Mouse (Mus musculus): ENCODE results near the gene Rfx3. TPM values are rescaled to one million over a fixed set of nuclear protein-coding genes. Genes with fewer than 3 reads are reported as not detected.

Rfx3 gene
- polyA plus RNA-seq, 1 experiment from 2014 or later = 17.7 TPM

- H3K27ac ChIP-seq = no peak overlapping the region
- no peaks in the 10 kb centered on the region for H3K9me3 ChIP-seq (replicated peaks)
- H3K4me3 ChIP-seq = no peak overlapping the region
- peaks cover 32% of the 10 kb centered on the region for H3K36me3 ChIP-seq
- H3K27me3 ChIP-seq (ENCODE audit: low read depth, poor library complexity, severe bottlenecking) = no peaks in the 10 kb centered on the region
- DNase-seq (ENCODE audit: low spot score) = peak; percentile 28
- 86% methylated on average over 8 of the region's 8 CpGs for WGBS
- H3K4me1 ChIP-seq = no peaks in the 10 kb centered on the region
Measured at GRCm38 (mm10) chr19:27770716-27771265, 240.2 kb downstream of the Rfx3 start.

- no peak for DNase-seq (ENCODE audit: low spot score)
- H3K36me3 ChIP-seq = peaks cover 41% of the 10 kb centered on the region
Measured at GRCm38 (mm10) chr19:27768444-27768843, 242.5 kb downstream of the Rfx3 start.

DNA sequence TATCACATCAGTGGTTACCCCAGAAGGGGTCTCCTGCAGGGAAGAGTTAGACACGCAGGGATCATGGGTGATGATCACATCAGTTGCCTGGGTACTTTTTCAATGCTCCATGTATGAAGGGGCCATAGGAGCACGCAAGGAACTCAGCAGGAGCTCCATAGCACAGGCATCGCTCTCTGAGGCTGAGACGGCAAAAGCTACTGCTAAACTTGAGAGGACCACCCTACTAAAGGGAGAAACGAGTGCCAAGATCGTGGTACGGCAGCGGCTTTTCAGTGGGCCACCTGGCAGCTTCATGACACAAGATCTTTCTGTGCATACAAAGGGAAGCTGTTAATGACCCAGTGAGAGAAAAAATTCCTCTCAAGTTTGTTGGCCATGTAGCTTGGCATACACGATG is 250.7 kb downstream of the Rfx3 start:
- WGBS = 95% methylated on average over 9 of the region's 9 CpGs
- no peak overlapping the region for H3K27ac ChIP-seq
- H3K9me3 ChIP-seq (replicated peaks) = no peaks in the 10 kb centered on the region
- peaks cover 12% of the 10 kb centered on the region; the same call in 1 of the 2 replicates for H3K36me3 ChIP-seq
- no peak for DNase-seq (ENCODE audit: low spot score)
- no peak overlapping the region for H3K4me3 ChIP-seq
- H3K27me3 ChIP-seq (ENCODE audit: low read depth, poor library complexity, severe bottlenecking) = no peaks in the 10 kb centered on the region
- H3K4me1 ChIP-seq = no peaks in the 10 kb centered on the region

More at GRCm38 (mm10) chr19:27768444-27768843, 242.5 kb downstream of the Rfx3 start:
- no peak overlapping the region for H3K4me3 ChIP-seq
- H3K27me3 ChIP-seq (ENCODE audit: low read depth, poor library complexity, severe bottlenecking) = no peaks in the 10 kb centered on the region
- H3K9me3 ChIP-seq (replicated peaks) = no peaks in the 10 kb centered on the region
- no peaks in the 10 kb centered on the region for H3K4me1 ChIP-seq
- H3K27ac ChIP-seq = no peak overlapping the region
- WGBS = 90% methylated on average over 17 of the region's 17 CpGs

GRCm38 (mm10) chr19:27759347-27759746 is 251.6 kb downstream of the Rfx3 start:
- no peak overlapping the region for H3K4me3 ChIP-seq
- no peaks in the 10 kb centered on the region for H3K9me3 ChIP-seq (replicated peaks)
- H3K27ac ChIP-seq = no peak overlapping the region
- whole genome bisulfite sequencing = 91% methylated on average over 8 of the region's 8 CpGs
- no peak for DNase-seq (ENCODE audit: low spot score)
- H3K4me1 ChIP-seq = no peaks in the 10 kb centered on the region
- peaks cover 6% of the 10 kb centered on the region; the same call in 1 of the 2 replicates for H3K36me3 ChIP-seq
- H3K27me3 ChIP-seq (ENCODE audit: low read depth, poor library complexity, severe bottlenecking) = no peaks in the 10 kb centered on the region

- no peaks in the 10 kb centered on the region for H3K4me1 ChIP-seq
- H3K4me3 ChIP-seq = no peak overlapping the region
- 100% methylated on average over 1 of the region's 1 CpGs for WGBS
- H3K9me3 ChIP-seq (replicated peaks) = no peaks in the 10 kb centered on the region
- H3K27ac ChIP-seq = no peak overlapping the region
- no peak for DNase-seq (ENCODE audit: low spot score)
- no peaks in the 10 kb centered on the region for H3K27me3 ChIP-seq (ENCODE audit: low read depth, poor library complexity, severe bottlenecking)
- no peaks in the 10 kb centered on the region for H3K36me3 ChIP-seq
Measured at GRCm38 (mm10) chr19:27747301-27747700, 263.7 kb downstream of the Rfx3 start.

- no peak for DNase-seq (ENCODE audit: low spot score)
- Histone ChIP-seq H3K4me1 (peaks cover 7% of the 10 kb centered on the region), H3K27ac (no peak overlapping the region), H3K9me3 (replicated peaks) (no peaks in the 10 kb centered on the region), H3K27me3 (ENCODE audit: low read depth, poor library complexity, severe bottlenecking) (no peaks in the 10 kb centered on the region), H3K4me3 (no peak overlapping the region), H3K36me3 (no peaks in the 10 kb centered on the region)
- WGBS = 73% methylated on average over 8 of the region's 8 CpGs
Measured at GRCm38 (mm10) chr19:27738908-27739307, 272.1 kb downstream of the Rfx3 start.

- Histone ChIP-seq H3K9me3 (replicated peaks) (no peaks in the 10 kb centered on the region), H3K27me3 (ENCODE audit: low read depth, poor library complexity, severe bottlenecking) (no peaks in the 10 kb centered on the region), H3K4me3 (no peak overlapping the region), H3K36me3 (no peaks in the 10 kb centered on the region), H3K4me1 (peaks cover 7% of the 10 kb centered on the region), H3K27ac (no peak overlapping the region)
- WGBS = 72% methylated on average over 2 of the region's 2 CpGs
- no peak for DNase-seq (ENCODE audit: low spot score)
Measured at GRCm38 (mm10) chr19:27736571-27736970, 274.4 kb downstream of the Rfx3 start.

GRCm38 (mm10) chr19:27718931-27719330 is 292.0 kb downstream of the Rfx3 start:
- no peak overlapping the region for H3K27ac ChIP-seq
- H3K9me3 ChIP-seq (replicated peaks) = no peaks in the 10 kb centered on the region
- H3K4me1 ChIP-seq = no peaks in the 10 kb centered on the region
- H3K27me3 ChIP-seq (ENCODE audit: low read depth, poor library complexity, severe bottlenecking) = no peaks in the 10 kb centered on the region
- no peak overlapping the region for H3K4me3 ChIP-seq
- DNase-seq (ENCODE audit: low spot score) = no peak
- H3K36me3 ChIP-seq = no peaks in the 10 kb centered on the region
- 86% methylated on average over 11 of the region's 11 CpGs for WGBS

DNA sequence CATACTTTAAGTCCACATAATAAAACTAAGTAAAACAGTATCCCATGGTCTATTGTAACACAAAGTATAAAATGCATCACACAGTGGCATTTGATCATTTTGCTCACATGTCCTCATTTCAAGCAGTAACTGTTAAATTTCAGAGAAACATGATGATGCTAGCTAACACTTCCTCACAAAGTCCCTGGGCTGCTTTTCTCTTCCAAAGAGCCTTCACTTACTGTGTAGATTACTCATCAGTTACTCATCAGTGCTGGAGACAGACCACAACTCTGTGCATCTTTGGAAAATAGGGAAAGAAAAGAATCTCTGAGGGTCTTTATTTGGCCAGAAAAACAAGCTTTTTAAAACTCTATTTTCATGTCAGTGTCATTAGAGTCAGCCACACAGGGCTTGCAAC is 294.7 kb downstream of the Rfx3 start:
- H3K27ac ChIP-seq = no peak overlapping the region
- no peak overlapping the region for H3K4me3 ChIP-seq
- H3K9me3 ChIP-seq (replicated peaks) = no peaks in the 10 kb centered on the region
- no peaks in the 10 kb centered on the region for H3K27me3 ChIP-seq (ENCODE audit: low read depth, poor library complexity, severe bottlenecking)
- H3K4me1 ChIP-seq = no peaks in the 10 kb centered on the region
- DNase-seq (ENCODE audit: low spot score) = no peak
- no peaks in the 10 kb centered on the region for H3K36me3 ChIP-seq

Measured in limb, embryonic 10.5 days (tissue).